Mouse (Mus musculus) spleen, adult 2 months (tissue): ENCODE measurements around the gene Hint1. TPM values are rescaled to one million over a fixed set of nuclear protein-coding genes. Genes with fewer than 3 reads are reported as not detected.

Experiments used
- DNase-seq, 2 experiments: peaks; one replicate each; pipeline versions ENCODE4 v3.0.0 to v3.0.0-alpha.2; 2012 to 2021; ENCODE audit warnings: low spot score in 2 of 2, low read depth in 1 of 2
- H3K27ac ChIP-seq: fragments of 200-500 bp; 2 replicates; pipeline ENCODE4 v1.5.1; 2012; ENCODE audit warnings: low read length, inconsistent platforms; ENCODE audit not compliant: insufficient read depth
- H3K27me3 ChIP-seq: fragments of 200-500 bp; 2 replicates; pipeline ENCODE4 v1.6.1; 2012; ENCODE audit warnings: mild to moderate bottlenecking, moderate library complexity, low read length, inconsistent platforms; ENCODE audit not compliant: control insufficient read depth, insufficient read depth
- H3K36me3 ChIP-seq: fragments of 200-500 bp; 2 replicates; pipeline ENCODE4 v1.6.1; 2012; ENCODE audit warnings: mild to moderate bottlenecking, low read length, inconsistent platforms; ENCODE audit not compliant: control insufficient read depth, insufficient read depth
- H3K4me1 ChIP-seq: fragments of 200-500 bp; 2 replicates; pipeline ENCODE4 v1.6.1; 2011; ENCODE audit warnings: inconsistent platforms; ENCODE audit not compliant: control insufficient read depth, insufficient read depth, insufficient read length
- H3K4me3 ChIP-seq: fragments of 200-500 bp; 2 replicates; pipeline ENCODE4 v1.5.1; 2011; ENCODE audit warnings: mild to moderate bottlenecking, inconsistent platforms; ENCODE audit not compliant: insufficient read depth, insufficient read length; ENCODE audit errors: extremely low read depth
- CTCF ChIP-seq: fragments of 200-500 bp; IDR thresholded peaks from 2 replicates; pipeline ENCODE4 v1.5.1; 2011; ENCODE audit warnings: mild to moderate bottlenecking, inconsistent platforms; ENCODE audit not compliant: insufficient read depth, insufficient read length, insufficient replicate concordance; ENCODE audit errors: extremely low read depth
- POLR2A ChIP-seq: fragments of 200-500 bp; IDR thresholded peaks from 2 replicates; pipeline ENCODE4 v1.6.1; 2011; ENCODE audit warnings: low read depth, low read length, inconsistent platforms
- WGBS: fragments of 180-500 bp; shearing (Covaris S2); methylation state at CpG from one replicate; pipeline ENCODE4 v1.1.7; 2018; 5-methylcytosine and 5-hydroxymethylcytosine counted together
- polyA plus RNA-seq: library from polyadenylated mRNA; depleted of rRNA; stranded (reverse); fragments of >200 nt; gene quantifications from 2 replicates; pipeline ENCODE4 v1.2.3, GENCODE M21; 2012

Gene Hint1
- polyA plus RNA-seq, 1 experiment: 164 TPM

GRCm38 (mm10) chr11:54860256-54861038 is 5.7 kb upstream of the Hint1 start, which contains the start of gene Lyrm7:
Lyrm7 (minus strand) TSS chr11:54860916.
- Histone ChIP-seq H3K27me3 (no peaks in the 10 kb centered on the region), H3K4me3 (peak within 1 kb of the TSS; percentile 72), H3K27ac (peak within 1 kb of the TSS; percentile 75), H3K36me3 (no peaks in the 10 kb centered on the region), H3K4me1 (no peaks in the 10 kb centered on the region; the same call in 1 of the 2 replicates)
- WGBS: under 1% methylated on average over 42 of the region's 42 CpGs
- peak; percentile 31 for TF ChIP-seq POLR2A
- no peak for TF ChIP-seq CTCF
- DNase-seq: peak; percentile 95 to 98

GRCm38 (mm10) chr11:54861471-54862420 is 4.4 kb upstream of the Hint1 start:
- Histone ChIP-seq H3K27me3 (no peaks in the 10 kb centered on the region), H3K36me3 (no peaks in the 10 kb centered on the region), H3K4me3 (no peak overlapping the region), H3K4me1 (no peaks in the 10 kb centered on the region; the same call in 1 of the 2 replicates), H3K27ac (no peak overlapping the region)
- TF ChIP-seq POLR2A (no peak), CTCF (no peak)
- 92% methylated on average over 5 of the region's 5 CpGs for WGBS
- no peak for DNase-seq

- WGBS: 53% methylated on average over 10 of the region's 10 CpGs
Measured at GRCm38 (mm10) chr11:54862621-54863520, 3.3 kb upstream of the Hint1 start.

GRCm38 (mm10) chr11:54865330-54866085 is 675 bp upstream of the Hint1 start:
- 61% methylated on average over 6 of the region's 6 CpGs for WGBS
- peak overlapping the region; percentile 96; the same call in 1 of the 2 replicates for H3K4me3 ChIP-seq
- peak overlapping the region; percentile 70 for H3K27ac ChIP-seq
- no peaks in the 10 kb centered on the region for H3K27me3 ChIP-seq
- H3K4me1 ChIP-seq: no peaks in the 10 kb centered on the region; the same call in none of the 2 replicates
- TF ChIP-seq POLR2A (no peak), CTCF (no peak)
- no peak for DNase-seq
- H3K36me3 ChIP-seq: peaks cover 6% of the 10 kb centered on the region

More at GRCm38 (mm10) chr11:54862621-54863520, 3.3 kb upstream of the Hint1 start:
- TF ChIP-seq CTCF: peak; percentile 72; the same call in 1 of the 2 replicates
- TF ChIP-seq POLR2A: no peak
- Histone ChIP-seq H3K4me3 (no peak overlapping the region), H3K36me3 (no peaks in the 10 kb centered on the region), H3K4me1 (no peaks in the 10 kb centered on the region; the same call in none of the 2 replicates), H3K27me3 (no peaks in the 10 kb centered on the region), H3K27ac (no peak overlapping the region)
- DNase-seq: peak in 1 of 2 experiments; percentile 39

DNA sequence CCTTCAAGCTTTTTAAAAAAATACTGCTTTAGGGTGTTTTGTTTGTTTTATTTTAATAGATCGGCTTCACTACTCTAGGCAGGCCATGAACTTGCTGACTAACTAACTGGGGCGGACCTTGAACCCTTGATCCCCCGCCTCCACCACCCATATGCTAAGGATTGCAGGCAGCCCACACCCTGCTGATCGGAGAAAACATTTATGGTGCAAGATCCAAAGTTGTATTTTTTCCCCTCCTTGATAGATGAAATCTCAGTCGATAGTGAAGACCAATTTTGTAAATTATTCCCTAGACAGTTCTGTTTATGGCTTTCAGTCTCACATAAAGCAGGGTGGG is 834 bp downstream of the Hint1 start:
- H3K27ac ChIP-seq: peak overlapping the region; percentile 88; the same call in 1 of the 2 replicates
- no peak for DNase-seq
- TF ChIP-seq CTCF: no peak
- no peak for TF ChIP-seq POLR2A
- 7% methylated on average over 5 of the region's 5 CpGs for WGBS
- H3K36me3 ChIP-seq: peaks cover 13% of the 10 kb centered on the region
- no peaks in the 10 kb centered on the region; the same call in none of the 2 replicates for H3K4me1 ChIP-seq
- H3K4me3 ChIP-seq: peak overlapping the region; percentile 96
- H3K27me3 ChIP-seq: no peaks in the 10 kb centered on the region
